Mouse (Mus musculus): Measurements from ENCODE around the gene Chchd3. TPM values are rescaled to one million over a fixed set of nuclear protein-coding genes. Genes with fewer than 3 reads are reported as not detected.

Gene Chchd3
- polyA plus RNA-seq, 1 experiment: 85.6 TPM

DNA sequence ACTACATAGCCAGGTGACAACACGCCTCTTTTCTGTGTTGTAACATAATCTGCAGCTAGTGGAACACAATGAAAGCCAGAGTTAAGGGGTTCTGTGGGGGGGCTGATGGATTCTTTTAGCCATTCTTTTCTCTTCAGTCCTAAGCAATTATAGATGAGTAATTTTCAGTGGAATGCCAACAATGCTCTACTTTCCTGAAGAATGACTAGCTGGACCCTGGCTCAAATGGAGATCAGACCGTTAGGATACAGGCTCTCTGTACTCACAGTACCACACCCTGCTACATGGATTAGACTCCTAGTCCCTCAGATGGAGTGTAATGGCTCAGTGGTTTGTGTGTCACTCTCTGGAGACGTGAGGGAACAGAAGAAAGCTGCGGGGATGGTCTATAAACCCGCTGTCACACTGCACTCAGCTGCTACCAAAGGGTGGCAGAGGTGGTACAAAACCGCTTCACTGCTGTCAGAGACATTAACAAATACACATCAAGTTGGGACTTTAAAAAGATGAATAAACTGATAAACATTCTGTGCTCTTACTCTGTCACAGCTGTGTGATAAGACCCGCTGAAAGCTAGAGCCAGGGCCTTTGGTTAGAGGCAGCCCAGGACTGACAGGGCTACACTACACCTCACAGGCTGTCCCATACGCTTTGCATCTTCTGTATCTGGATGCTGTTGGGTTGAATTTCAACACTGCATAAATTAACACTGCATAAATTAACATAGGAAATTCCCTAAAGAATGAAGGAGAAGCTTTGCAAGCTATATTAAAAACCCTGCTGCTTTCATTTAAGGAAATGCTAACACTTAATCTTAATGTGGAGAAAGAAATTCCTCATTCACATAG is 264.2 kb downstream of the Chchd3 start:
- TF ChIP-seq CTCF (IDR thresholded peaks at IDR 0.05; ENCODE audit: borderline replicate concordance, extremely low read depth, insufficient read depth, insufficient read length) (no peak), POLR2A (IDR thresholded peaks at IDR 0.05; ENCODE audit: borderline replicate concordance, extremely low read depth, insufficient read depth, insufficient read length, poor library complexity, severe bottlenecking) (no peak)
- peak; percentile 90 for DNase-seq (ENCODE audit: low read depth)

DNA sequence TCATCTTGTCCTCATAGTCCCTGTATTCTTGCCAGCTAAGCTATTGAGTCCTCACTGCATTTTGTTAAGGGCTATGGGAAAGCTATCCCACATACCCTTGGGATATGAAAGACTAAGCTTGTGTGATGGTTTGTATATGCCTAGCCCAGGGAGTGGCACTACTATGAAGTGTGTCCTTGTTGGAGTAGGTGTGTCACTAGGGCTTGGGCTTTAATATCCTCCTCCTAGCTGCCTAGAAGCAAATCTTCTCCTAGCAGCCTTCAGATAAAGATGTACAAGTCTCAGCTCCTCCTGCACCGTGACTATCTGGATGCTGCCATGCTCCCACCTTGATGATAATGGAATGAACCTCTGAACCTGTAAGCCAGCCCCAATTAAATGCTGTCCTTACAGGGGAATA is 266.5 kb downstream of the Chchd3 start:
- TF ChIP-seq POLR2A (IDR thresholded peaks at IDR 0.05; ENCODE audit: borderline replicate concordance, extremely low read depth, insufficient read depth, insufficient read length, poor library complexity, severe bottlenecking): no peak
- no peak for TF ChIP-seq CTCF (IDR thresholded peaks at IDR 0.05; ENCODE audit: borderline replicate concordance, extremely low read depth, insufficient read depth, insufficient read length)
- DNase-seq (ENCODE audit: low read depth): no peak

GRCm38 (mm10) chr6:32793163-32793562 is 266.9 kb downstream of the Chchd3 start:
- TF ChIP-seq POLR2A (IDR thresholded peaks at IDR 0.05; ENCODE audit: borderline replicate concordance, extremely low read depth, insufficient read depth, insufficient read length, poor library complexity, severe bottlenecking) (no peak), CTCF (IDR thresholded peaks at IDR 0.05; ENCODE audit: borderline replicate concordance, extremely low read depth, insufficient read depth, insufficient read length) (no peak)
- no peak for DNase-seq (ENCODE audit: low read depth)

- peak; percentile 70 for DNase-seq (ENCODE audit: low read depth)
- TF ChIP-seq POLR2A (IDR thresholded peaks at IDR 0.05; ENCODE audit: borderline replicate concordance, extremely low read depth, insufficient read depth, insufficient read length, poor library complexity, severe bottlenecking): no peak
Observed at GRCm38 (mm10) chr6:32790487-32790886, 269.6 kb downstream of the Chchd3 start.

DNA sequence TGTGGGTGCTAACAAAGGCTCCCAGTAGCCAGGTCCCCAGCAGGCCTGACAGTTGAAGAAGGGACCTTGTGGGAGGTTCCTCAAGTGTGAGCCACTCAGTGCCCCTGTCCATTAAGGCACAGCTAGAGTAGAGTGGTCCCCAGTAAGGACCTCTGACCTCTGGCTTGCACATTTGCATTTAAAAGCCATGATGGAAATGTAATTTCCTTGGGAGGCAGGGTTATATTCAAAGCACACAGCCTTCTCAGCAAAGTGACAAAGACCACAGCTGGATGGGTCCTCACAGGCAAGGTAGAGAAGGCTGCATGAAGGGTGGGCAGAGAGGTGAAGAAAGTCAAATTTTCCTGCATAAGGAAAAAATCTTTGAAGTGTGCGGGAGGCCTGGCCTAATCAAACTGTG is 272.7 kb downstream of the Chchd3 start:
- no peak for DNase-seq (ENCODE audit: low read depth)
- no peak for TF ChIP-seq CTCF (IDR thresholded peaks at IDR 0.05; ENCODE audit: borderline replicate concordance, extremely low read depth, insufficient read depth, insufficient read length)
- no peak for TF ChIP-seq POLR2A (IDR thresholded peaks at IDR 0.05; ENCODE audit: borderline replicate concordance, extremely low read depth, insufficient read depth, insufficient read length, poor library complexity, severe bottlenecking)

- DNase-seq (ENCODE audit: low read depth): no peak
- no peak for TF ChIP-seq CTCF (IDR thresholded peaks at IDR 0.05; ENCODE audit: borderline replicate concordance, extremely low read depth, insufficient read depth, insufficient read length)
Observed at GRCm38 (mm10) chr6:32786196-32786595, 273.9 kb downstream of the Chchd3 start.

DNA sequence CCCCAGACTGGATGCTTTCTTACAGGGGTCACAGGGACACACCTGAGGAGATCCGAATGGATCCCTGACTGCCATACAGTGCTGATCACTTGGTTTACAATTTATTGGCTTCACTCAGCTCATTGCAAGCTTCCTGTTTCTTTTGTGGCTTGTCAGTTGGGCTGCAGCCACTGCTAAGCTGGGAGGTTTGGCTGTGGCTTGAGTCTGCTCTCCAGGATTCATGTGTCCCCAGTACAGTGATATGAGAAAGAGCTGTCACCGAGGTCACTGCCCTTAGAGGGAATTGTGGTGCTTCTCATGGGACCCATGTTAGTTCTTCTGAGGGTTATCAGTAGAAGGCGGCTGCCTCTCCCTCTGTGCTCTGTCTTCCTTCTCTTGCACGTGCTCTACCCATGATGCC is 277.0 kb downstream of the Chchd3 start:
- DNase-seq (ENCODE audit: low read depth): no peak
- TF ChIP-seq CTCF (IDR thresholded peaks at IDR 0.05; ENCODE audit: borderline replicate concordance, extremely low read depth, insufficient read depth, insufficient read length) (no peak), POLR2A (IDR thresholded peaks at IDR 0.05; ENCODE audit: borderline replicate concordance, extremely low read depth, insufficient read depth, insufficient read length, poor library complexity, severe bottlenecking) (no peak)

- DNase-seq (ENCODE audit: low read depth): peak; percentile 48
- TF ChIP-seq CTCF (IDR thresholded peaks at IDR 0.05; ENCODE audit: borderline replicate concordance, extremely low read depth, insufficient read depth, insufficient read length) (no peak), POLR2A (IDR thresholded peaks at IDR 0.05; ENCODE audit: borderline replicate concordance, extremely low read depth, insufficient read depth, insufficient read length, poor library complexity, severe bottlenecking) (no peak)
Observed at GRCm38 (mm10) chr6:32780602-32781001, 279.5 kb downstream of the Chchd3 start.

GRCm38 (mm10) chr6:32776384-32776783 is 283.7 kb downstream of the Chchd3 start:
- no peak for TF ChIP-seq POLR2A (IDR thresholded peaks at IDR 0.05; ENCODE audit: borderline replicate concordance, extremely low read depth, insufficient read depth, insufficient read length, poor library complexity, severe bottlenecking)
- no peak for TF ChIP-seq CTCF (IDR thresholded peaks at IDR 0.05; ENCODE audit: borderline replicate concordance, extremely low read depth, insufficient read depth, insufficient read length)
- peak; percentile 78 for DNase-seq (ENCODE audit: low read depth)

DNA sequence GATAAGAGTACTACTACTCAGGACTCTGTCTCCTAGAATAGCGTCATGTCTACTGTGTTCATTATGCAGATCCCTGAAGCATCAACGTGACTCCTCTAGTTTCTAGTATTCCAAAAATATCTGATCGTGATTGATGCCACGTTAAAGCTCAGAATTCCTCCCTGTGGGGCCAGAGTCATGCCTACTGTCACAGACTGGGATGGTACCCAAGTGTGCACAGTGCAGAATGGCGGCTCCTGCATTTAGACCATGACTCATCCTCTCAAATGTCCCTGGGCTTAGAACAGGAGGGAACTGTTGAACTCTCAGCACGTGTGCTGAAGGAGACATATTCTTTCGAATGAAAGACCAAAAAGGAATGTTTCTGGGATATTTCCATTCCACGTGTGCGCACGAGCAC is 305.5 kb downstream of the Chchd3 start:
- DNase-seq (ENCODE audit: low read depth): no peak
- TF ChIP-seq POLR2A (IDR thresholded peaks at IDR 0.05; ENCODE audit: borderline replicate concordance, extremely low read depth, insufficient read depth, insufficient read length, poor library complexity, severe bottlenecking): no peak
- no peak for TF ChIP-seq CTCF (IDR thresholded peaks at IDR 0.05; ENCODE audit: borderline replicate concordance, extremely low read depth, insufficient read depth, insufficient read length)

- DNase-seq (ENCODE audit: low read depth): no peak
- TF ChIP-seq POLR2A (IDR thresholded peaks at IDR 0.05; ENCODE audit: borderline replicate concordance, extremely low read depth, insufficient read depth, insufficient read length, poor library complexity, severe bottlenecking) (no peak), CTCF (IDR thresholded peaks at IDR 0.05; ENCODE audit: borderline replicate concordance, extremely low read depth, insufficient read depth, insufficient read length) (peak; percentile 43; the same call in 1 of the 2 replicates)
Observed at GRCm38 (mm10) chr6:32749821-32750220, 310.2 kb downstream of the Chchd3 start.

DNA sequence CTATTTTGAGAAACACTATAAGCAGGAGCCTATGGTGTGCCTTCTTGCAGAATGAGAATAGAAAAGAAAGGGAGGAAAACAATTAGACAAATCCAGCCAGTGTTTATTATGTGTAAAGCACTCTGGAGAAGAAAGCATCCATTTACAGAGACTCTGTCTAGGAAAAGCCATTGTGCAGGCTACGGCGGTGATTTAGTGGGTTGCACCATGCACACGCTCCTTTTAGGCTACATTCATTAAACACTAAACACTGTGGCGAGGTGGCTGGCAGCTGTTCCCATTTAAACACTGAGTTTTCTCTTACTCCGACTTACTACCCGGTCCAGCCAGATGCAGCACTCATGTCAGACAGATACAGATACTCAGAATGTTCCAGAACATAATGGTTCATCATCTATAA is 311.3 kb downstream of the Chchd3 start:
- TF ChIP-seq CTCF (IDR thresholded peaks at IDR 0.05; ENCODE audit: borderline replicate concordance, extremely low read depth, insufficient read depth, insufficient read length): no peak
- peak; percentile 48 for DNase-seq (ENCODE audit: low read depth)

All from brain, embryonic 14.5 days (tissue).